Mouse (Mus musculus): ENCODE data around the gene Zar1. TPM values are rescaled to one million over a fixed set of nuclear protein-coding genes. Genes with fewer than 3 reads are reported as not detected.
"Not testable (repeated sequence)": the region's sequence is repeated elsewhere in the genome, so short reads cannot be mapped to it uniquely, and the experiment has no call there.

Gene Zar1
- not detected in 2 replicates for polyA plus RNA-seq (2012; rRNA removed)

GRCm38 (mm10) chr5:72580970-72581332 lies at the start of gene Zar1:
Gene Zar1 (minus strand): TSS chr5:72581254.
- H3K27ac ChIP-seq (ENCODE audit: insufficient read depth, low read depth, low read length); H3K36me3 ChIP-seq (ENCODE audit: control insufficient read depth, insufficient read depth, low read length); H3K4me1 ChIP-seq (ENCODE audit: control insufficient read depth, insufficient read depth, insufficient read length, low read length): not testable (repeated sequence)
- 19% methylated on average over 15 of the region's 21 CpGs for WGBS
- Histone ChIP-seq H3K27me3 (ENCODE audit: control insufficient read depth, insufficient read depth, low read length) (peaks cover 23% of the 10 kb centered on the region), H3K4me3 (ENCODE audit: low read depth, low read length) (peak within 1 kb of the TSS; percentile 48)

GRCm38 (mm10) chr5:72630026-72630425 lies 49.0 kb upstream of the Zar1 start:
- TF ChIP-seq CTCF (IDR thresholded peaks at IDR 0.05; ENCODE audit: extremely low read depth, insufficient read length, insufficient replicate concordance, low read depth, low read length) (no peak), POLR2A (IDR thresholded peaks at IDR 0.05; ENCODE audit: low read depth, low read length) (no peak)
- no peak overlapping the region for H3K27ac ChIP-seq (ENCODE audit: insufficient read depth, low read depth, low read length)
- no peaks in the 10 kb centered on the region for H3K4me1 ChIP-seq (ENCODE audit: control insufficient read depth, insufficient read depth, insufficient read length, low read length)
- WGBS, result 94% methylated on average over 6 of the region's 6 CpGs
- H3K27me3 ChIP-seq (ENCODE audit: control insufficient read depth, insufficient read depth, low read length), result no peaks in the 10 kb centered on the region
- H3K4me3 ChIP-seq (ENCODE audit: low read depth, low read length), result no peak overlapping the region
- no peaks in the 10 kb centered on the region for H3K36me3 ChIP-seq (ENCODE audit: control insufficient read depth, insufficient read depth, low read length)

DNA sequence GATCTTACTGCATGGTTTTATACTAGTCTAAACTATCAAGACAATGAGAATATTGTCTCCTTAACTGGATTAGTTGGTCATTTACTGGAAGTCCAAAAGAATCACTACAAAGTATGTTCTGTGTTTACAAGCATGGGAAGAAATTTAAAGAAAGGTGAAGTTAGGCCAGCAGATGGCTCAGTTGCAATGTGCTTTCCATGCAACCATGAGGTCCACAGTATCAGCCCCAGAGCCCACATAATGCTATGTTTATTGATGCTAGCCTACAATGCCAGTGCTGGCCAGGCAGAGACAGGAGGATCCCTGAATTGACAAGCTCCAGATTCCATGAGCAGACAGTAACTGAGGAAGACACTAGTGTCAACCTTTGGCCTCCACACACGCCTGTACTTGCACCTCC lies 40.0 kb upstream of the Zar1 start:
- WGBS, result 92% methylated on average over 1 of the region's 1 CpGs
- H3K4me1 ChIP-seq (ENCODE audit: control insufficient read depth, insufficient read depth, insufficient read length, low read length), result no peaks in the 10 kb centered on the region
- no peak overlapping the region for H3K4me3 ChIP-seq (ENCODE audit: low read depth, low read length)
- TF ChIP-seq POLR2A (IDR thresholded peaks at IDR 0.05; ENCODE audit: low read depth, low read length) (no peak), CTCF (IDR thresholded peaks at IDR 0.05; ENCODE audit: extremely low read depth, insufficient read length, insufficient replicate concordance, low read depth, low read length) (no peak)
- H3K36me3 ChIP-seq (ENCODE audit: control insufficient read depth, insufficient read depth, low read length), result no peaks in the 10 kb centered on the region
- H3K27ac ChIP-seq (ENCODE audit: insufficient read depth, low read depth, low read length), result no peak overlapping the region
- no peaks in the 10 kb centered on the region for H3K27me3 ChIP-seq (ENCODE audit: control insufficient read depth, insufficient read depth, low read length)

- no peak overlapping the region for H3K4me3 ChIP-seq (ENCODE audit: low read depth, low read length)
- 79% methylated on average over 4 of the region's 4 CpGs for WGBS
- no peaks in the 10 kb centered on the region for H3K4me1 ChIP-seq (ENCODE audit: control insufficient read depth, insufficient read depth, insufficient read length, low read length)
- no peak overlapping the region for H3K27ac ChIP-seq (ENCODE audit: insufficient read depth, low read depth, low read length)
- no peaks in the 10 kb centered on the region for H3K36me3 ChIP-seq (ENCODE audit: control insufficient read depth, insufficient read depth, low read length)
- TF ChIP-seq POLR2A (IDR thresholded peaks at IDR 0.05; ENCODE audit: low read depth, low read length), result no peak
- TF ChIP-seq CTCF (IDR thresholded peaks at IDR 0.05; ENCODE audit: extremely low read depth, insufficient read length, insufficient replicate concordance, low read depth, low read length), result no peak
- H3K27me3 ChIP-seq (ENCODE audit: control insufficient read depth, insufficient read depth, low read length), result no peaks in the 10 kb centered on the region
Measured at GRCm38 (mm10) chr5:72617413-72617812, 36.4 kb upstream of the Zar1 start.

DNA sequence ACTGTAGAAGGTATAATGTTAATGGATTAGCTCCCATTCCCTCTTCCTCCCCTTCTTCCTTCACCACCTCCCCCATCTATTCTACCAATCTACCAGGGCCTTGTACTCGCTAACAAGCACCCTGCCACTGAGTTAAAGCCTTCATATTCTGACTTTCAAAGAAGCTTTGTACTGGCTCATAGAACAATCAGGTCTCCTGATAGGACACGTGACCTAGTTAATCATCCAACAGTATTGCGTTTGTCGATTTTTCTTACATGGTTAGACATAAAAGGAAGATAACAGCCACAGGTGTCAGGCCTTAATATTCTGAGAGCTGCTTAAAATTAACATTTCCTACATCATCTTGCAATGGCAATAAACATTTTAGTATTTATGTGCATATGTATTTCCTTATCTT lies 22.1 kb upstream of the Zar1 start:
- TF ChIP-seq POLR2A (IDR thresholded peaks at IDR 0.05; ENCODE audit: low read depth, low read length) (no peak), CTCF (IDR thresholded peaks at IDR 0.05; ENCODE audit: extremely low read depth, insufficient read length, insufficient replicate concordance, low read depth, low read length) (no peak)
- H3K27me3 ChIP-seq (ENCODE audit: control insufficient read depth, insufficient read depth, low read length), result no peaks in the 10 kb centered on the region
- peaks cover 6% of the 10 kb centered on the region; the same call in 1 of the 2 replicates for H3K4me1 ChIP-seq (ENCODE audit: control insufficient read depth, insufficient read depth, insufficient read length, low read length)
- H3K4me3 ChIP-seq (ENCODE audit: low read depth, low read length), result no peak overlapping the region
- H3K27ac ChIP-seq (ENCODE audit: insufficient read depth, low read depth, low read length), result no peak overlapping the region
- H3K36me3 ChIP-seq (ENCODE audit: control insufficient read depth, insufficient read depth, low read length), result no peaks in the 10 kb centered on the region
- WGBS, result 38% methylated on average over 4 of the region's 4 CpGs

GRCm38 (mm10) chr5:72601006-72601405 lies 20.0 kb upstream of the Zar1 start:
- TF ChIP-seq CTCF (IDR thresholded peaks at IDR 0.05; ENCODE audit: extremely low read depth, insufficient read length, insufficient replicate concordance, low read depth, low read length) (peak; percentile 65; the same call in 1 of the 2 replicates), POLR2A (IDR thresholded peaks at IDR 0.05; ENCODE audit: low read depth, low read length) (no peak)
- Histone ChIP-seq H3K27ac (ENCODE audit: insufficient read depth, low read depth, low read length) (no peak overlapping the region), H3K27me3 (ENCODE audit: control insufficient read depth, insufficient read depth, low read length) (no peaks in the 10 kb centered on the region), H3K4me3 (ENCODE audit: low read depth, low read length) (no peak overlapping the region), H3K36me3 (ENCODE audit: control insufficient read depth, insufficient read depth, low read length) (no peaks in the 10 kb centered on the region), H3K4me1 (ENCODE audit: control insufficient read depth, insufficient read depth, insufficient read length, low read length) (peaks cover 6% of the 10 kb centered on the region; the same call in 1 of the 2 replicates)
- 7% methylated on average over 5 of the region's 5 CpGs for WGBS

DNA sequence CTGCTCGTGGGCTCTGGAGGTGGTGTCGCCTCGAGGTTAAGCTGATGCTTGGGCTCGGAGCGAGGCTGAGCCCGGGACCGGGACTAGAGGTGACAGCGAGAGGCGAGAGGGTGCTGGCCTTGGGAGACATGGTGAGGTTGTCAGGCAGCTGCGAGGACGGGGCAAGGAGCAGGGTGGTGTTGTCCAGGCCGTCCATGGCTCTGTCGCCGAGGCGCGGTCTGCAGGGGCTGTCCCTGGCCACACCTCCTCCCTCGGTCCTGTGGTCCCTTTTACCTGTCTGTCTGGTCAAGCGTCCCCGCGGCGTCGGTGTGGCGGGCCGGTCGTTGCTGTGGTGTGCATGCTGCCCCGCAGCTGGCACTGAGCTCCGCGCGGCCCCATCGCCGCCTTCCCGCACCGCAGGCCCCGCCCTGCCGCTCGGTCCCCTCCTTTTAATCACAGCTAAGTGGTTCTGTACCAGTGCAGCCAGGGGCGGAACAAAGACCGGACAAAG lies 6.2 kb upstream of the Zar1 start, which contains the start of gene Gm5868:
TSS of gene Gm5868 (minus strand) at position 360 of the 490 bp plus-strand sequence.
- 0 out of 2 replicates have a peak, but pooled peaks cover 10% of the 10 kb centered on the region for H3K27me3 ChIP-seq (ENCODE audit: control insufficient read depth, insufficient read depth, low read length)
- WGBS, result 2% methylated on average over 38 of the region's 38 CpGs
- no peaks in the 10 kb centered on the region for H3K36me3 ChIP-seq (ENCODE audit: control insufficient read depth, insufficient read depth, low read length)

DNA sequence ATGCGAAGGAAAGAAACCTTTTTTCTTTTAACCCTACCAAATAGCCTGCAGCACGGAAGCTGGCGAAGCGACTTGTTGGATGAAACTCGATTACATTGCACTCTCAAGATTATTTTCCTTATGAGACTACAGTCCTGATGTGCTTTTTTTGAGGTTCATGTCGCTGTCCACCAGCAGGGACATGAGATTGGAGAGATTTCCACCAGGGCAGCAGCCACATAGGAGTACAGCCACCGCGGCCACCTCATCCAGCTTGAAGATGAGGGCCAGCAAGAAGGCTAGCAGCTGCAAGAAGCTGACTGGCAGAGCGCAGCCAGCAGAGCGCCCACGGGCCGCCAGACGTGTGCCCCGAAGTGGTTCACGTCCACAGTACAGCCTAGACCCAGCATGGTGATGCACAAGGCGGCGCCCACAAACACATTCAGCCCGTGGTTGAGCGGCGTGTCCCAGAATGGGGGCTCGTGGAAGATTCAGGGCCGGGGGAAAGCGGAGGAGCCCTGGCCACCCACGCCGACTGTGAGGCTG lies 5.7 kb upstream of the Zar1 start:
- H3K4me1 ChIP-seq (ENCODE audit: control insufficient read depth, insufficient read depth, insufficient read length, low read length); H3K36me3 ChIP-seq (ENCODE audit: control insufficient read depth, insufficient read depth, low read length); H3K27ac ChIP-seq (ENCODE audit: insufficient read depth, low read depth, low read length): not testable (repeated sequence)
- H3K4me3 ChIP-seq (ENCODE audit: low read depth, low read length), result peak overlapping the region; percentile 58
- WGBS, result 44% methylated on average over 25 of the region's 25 CpGs
- H3K27me3 ChIP-seq (ENCODE audit: control insufficient read depth, insufficient read depth, low read length), result 0 out of 2 replicates have a peak, but pooled peaks cover 10% of the 10 kb centered on the region

More for the DNA sequence above, 6.2 kb upstream of the Zar1 start, which contains the start of gene Gm5868:
- Histone ChIP-seq H3K27ac (ENCODE audit: insufficient read depth, low read depth, low read length) (no peak within 1 kb of the TSS), H3K4me3 (ENCODE audit: low read depth, low read length) (peak within 1 kb of the TSS; percentile 58), H3K4me1 (ENCODE audit: control insufficient read depth, insufficient read depth, insufficient read length, low read length) (peaks cover 6% of the 10 kb centered on the region)
- no peak for TF ChIP-seq POLR2A (IDR thresholded peaks at IDR 0.05; ENCODE audit: low read depth, low read length)
- TF ChIP-seq CTCF (IDR thresholded peaks at IDR 0.05; ENCODE audit: extremely low read depth, insufficient read length, insufficient replicate concordance, low read depth, low read length), result no peak

Measured in small intestine, adult 2 months (tissue).